Mouse (Mus musculus): ENCODE data around the gene Bola1. TPM values are rescaled to one million over a fixed set of nuclear protein-coding genes. Genes with fewer than 3 reads are reported as not detected.
"Not testable (repeated sequence)": the region's sequence is repeated elsewhere in the genome, so short reads cannot be mapped to it uniquely, and the experiment has no call there.

The Bola1 gene
- polyA plus RNA-seq, 1 experiment from 2014 or later: 92.8 TPM

DNA sequence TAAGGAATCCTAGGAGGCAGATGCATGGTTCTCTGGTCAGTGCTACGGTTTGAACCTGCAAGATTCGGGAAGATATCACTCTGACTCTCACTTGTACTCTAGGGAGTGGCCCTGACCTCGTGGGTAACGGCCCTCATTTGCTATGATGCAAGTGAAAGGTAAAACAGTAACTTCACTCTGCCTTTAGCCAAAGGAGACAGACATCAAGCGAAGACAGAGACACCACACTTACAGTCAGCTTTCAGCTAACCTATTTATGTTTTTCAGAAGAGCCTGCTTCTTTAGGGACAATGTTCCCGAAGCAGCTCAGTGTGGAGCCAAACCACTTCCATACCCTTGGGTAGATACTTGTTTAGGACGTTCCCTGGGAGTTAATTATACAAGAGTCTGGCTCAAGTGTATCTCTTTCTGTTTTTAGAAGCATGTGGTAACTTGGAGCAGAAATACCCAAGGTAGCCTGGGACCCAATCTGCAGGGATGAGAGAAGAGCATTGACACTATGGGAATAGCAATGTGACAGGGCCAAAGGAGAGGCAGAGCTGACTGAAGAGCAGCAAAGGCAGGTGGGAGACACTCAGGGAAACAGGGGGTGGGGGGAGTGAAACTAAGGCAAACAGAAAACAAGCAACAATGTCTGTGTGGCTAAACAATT lies 24.5 kb upstream of the Bola1 start:
- peaks cover 40% of the 10 kb centered on the region for H3K4me1 ChIP-seq
- no peaks in the 10 kb centered on the region for H3K27me3 ChIP-seq (ENCODE audit: low read depth, poor library complexity, severe bottlenecking)
- no peaks in the 10 kb centered on the region for H3K9me3 ChIP-seq (replicated peaks)
- peak overlapping the region; percentile 98 for H3K27ac ChIP-seq (replicated peaks)
- 86% methylated on average over 7 of the region's 7 CpGs for WGBS
- H3K36me3 ChIP-seq: no peaks in the 10 kb centered on the region
- H3K4me3 ChIP-seq: peak overlapping the region; percentile 62
- no peak for DNase-seq (ENCODE audit: low spot score)

DNA sequence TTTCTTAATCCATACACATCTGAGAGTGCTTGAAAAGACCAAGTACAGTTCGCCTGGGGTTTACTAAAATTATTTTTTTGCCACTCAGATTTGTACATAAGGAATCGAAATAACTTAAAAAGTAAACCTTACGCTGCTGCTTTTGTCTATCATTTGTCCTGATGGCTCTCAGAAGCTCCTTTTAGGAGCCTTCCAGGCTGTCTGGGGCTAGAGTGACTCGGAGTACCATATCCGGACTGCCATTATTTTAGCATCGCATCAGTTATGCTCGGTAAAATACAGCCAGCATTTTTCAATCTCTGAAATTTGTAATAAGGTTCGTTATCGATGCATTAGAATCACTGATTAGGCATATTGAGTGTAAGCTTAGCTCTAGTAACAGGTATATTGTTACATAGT lies 21.3 kb upstream of the Bola1 start:
- no peaks in the 10 kb centered on the region for H3K9me3 ChIP-seq (replicated peaks)
- H3K27me3 ChIP-seq (ENCODE audit: low read depth, poor library complexity, severe bottlenecking): no peaks in the 10 kb centered on the region
- DNase-seq (ENCODE audit: low spot score): no peak
- peak overlapping the region; percentile 98 for H3K27ac ChIP-seq (replicated peaks)
- no peaks in the 10 kb centered on the region for H3K36me3 ChIP-seq
- peaks cover 39% of the 10 kb centered on the region for H3K4me1 ChIP-seq
- 79% methylated on average over 9 of the region's 9 CpGs for WGBS
- peak overlapping the region; percentile 40 for H3K4me3 ChIP-seq

DNA sequence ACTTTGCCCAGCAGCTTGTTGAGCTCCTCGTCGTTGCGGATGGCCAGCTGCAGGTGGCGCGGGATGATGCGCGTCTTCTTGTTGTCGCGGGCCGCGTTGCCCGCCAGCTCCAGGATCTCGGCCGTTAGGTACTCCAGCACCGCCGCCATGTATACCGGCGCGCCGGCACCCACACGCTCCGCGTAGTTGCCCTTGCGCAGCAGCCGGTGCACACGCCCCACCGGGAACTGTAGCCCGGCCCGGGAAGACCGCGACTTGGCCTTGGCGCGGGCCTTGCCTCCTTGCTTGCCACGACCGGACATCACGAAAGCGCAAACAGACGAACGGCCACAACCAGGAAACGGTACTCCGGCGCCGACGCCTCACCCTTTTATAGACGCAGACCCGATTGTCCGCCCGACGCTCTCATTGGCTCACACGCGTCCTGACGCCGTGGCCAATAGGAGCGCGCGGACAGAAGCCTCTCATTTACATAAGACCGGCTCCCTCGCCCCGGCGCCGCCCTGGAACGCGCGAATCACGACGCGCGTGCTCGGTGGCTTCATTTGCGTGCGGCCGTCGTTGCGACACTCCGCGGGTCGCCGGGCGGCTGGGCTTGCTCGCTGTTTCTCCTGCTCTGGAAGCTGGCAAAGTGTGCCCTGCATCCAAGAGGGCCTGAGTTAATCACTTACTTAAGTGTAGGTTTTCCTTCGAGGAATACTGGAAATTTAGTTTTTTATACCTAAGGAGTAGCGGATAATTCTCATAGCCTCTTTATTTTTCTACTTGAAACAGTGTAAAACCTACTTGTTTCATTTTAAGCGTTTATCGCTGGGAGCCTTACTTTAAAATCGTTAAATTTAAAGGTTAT lies 20.7 kb upstream of the Bola1 start, which contains the start of gene Hist2h2aa2:
Hist2h2aa2 (minus strand) TSS at position 328 of the 850 bp plus-strand sequence.
- DNase-seq (ENCODE audit: low spot score): peak; percentile 77
- H3K36me3 ChIP-seq; H3K27me3 ChIP-seq (ENCODE audit: low read depth, poor library complexity, severe bottlenecking); H3K9me3 ChIP-seq (replicated peaks): not testable (repeated sequence)
- 4% methylated on average over 44 of the region's 85 CpGs for WGBS
- peak within 1 kb of the TSS; percentile 98 for H3K27ac ChIP-seq (replicated peaks)
- peak within 1 kb of the TSS; percentile 48 for H3K4me3 ChIP-seq
- peaks cover 39% of the 10 kb centered on the region for H3K4me1 ChIP-seq

DNA sequence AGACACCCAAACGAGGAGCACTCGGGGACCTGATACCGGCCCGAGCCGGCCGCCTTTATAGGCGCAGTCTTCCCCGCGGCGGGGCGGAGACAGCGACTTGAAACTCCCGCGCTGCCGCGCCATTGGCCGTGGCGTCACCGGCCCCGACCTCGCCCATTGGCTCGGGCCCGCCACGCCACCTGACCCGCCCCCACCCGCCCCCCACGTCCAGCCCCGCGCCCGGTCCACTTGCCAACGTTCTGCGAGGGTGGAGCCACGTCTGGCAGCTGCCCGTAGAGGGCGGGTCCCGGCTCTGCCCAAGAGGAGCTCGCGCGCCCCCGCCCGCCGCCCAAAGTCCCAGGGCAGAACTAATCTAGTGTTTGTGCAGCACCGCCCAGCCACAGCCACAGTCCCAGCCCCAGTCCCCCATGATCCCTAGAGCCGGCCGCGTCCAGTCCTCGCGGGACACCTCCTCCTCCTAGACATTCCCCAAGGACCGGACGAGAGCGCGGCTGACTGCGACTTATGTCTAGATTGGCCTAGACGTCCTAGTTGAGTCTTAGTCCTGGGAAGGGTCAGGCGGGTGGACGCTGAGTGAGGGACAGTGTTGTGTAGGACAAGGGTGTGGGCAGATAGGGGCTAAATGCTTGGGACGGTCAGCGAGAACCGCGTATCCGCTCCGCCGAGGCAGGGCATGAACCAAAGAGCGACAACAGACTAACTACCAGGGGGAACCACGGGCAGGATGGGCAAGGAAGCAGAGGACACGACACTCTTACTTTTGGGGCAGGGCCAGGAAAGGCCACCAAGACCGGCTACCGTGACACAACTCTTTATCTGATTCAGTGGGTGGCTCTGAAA lies 19.7 kb upstream of the Bola1 start, which contains the start of gene Hist2h3c2:
Hist2h3c2 (minus strand) TSS at position 174 of the 840 bp plus-strand sequence.
- Histone ChIP-seq H3K27ac (replicated peaks) (peak within 1 kb of the TSS; percentile 93), H3K4me3 (peak within 1 kb of the TSS; percentile 65), H3K4me1 (peaks cover 30% of the 10 kb centered on the region)
- not testable (repeated sequence) for H3K36me3 ChIP-seq; H3K9me3 ChIP-seq (replicated peaks); DNase-seq (ENCODE audit: low spot score); H3K27me3 ChIP-seq (ENCODE audit: low read depth, poor library complexity, severe bottlenecking)
- WGBS: under 1% methylated on average over 17 of the region's 68 CpGs

DNA sequence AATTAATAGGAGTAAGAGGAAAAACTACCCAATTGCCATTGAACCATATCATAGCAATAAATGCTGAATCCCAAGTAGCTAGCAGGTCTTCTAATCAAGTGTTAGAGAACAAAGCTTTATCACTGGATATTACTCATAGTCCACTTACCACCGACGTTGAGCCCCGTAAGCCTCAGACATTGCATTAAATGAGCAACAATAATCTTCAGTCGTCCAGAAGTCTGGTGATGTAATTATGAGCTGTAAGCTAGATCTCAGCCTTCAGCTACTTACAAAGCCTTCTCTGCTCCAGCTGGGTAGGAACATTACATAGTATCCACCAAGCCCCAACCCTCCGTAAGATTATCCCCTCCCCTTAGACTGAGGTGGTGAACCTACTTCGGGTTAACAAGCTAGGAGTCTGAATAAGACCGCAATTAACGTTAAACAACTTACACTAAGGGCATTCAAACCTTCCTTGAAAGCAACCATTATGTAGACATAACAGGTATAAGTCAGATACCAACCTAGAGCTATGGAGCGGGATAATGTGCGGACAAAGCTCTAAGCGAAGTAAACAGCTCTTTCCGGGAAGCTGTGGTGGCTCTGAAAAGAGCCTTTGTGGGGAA lies 18.5 kb upstream of the Bola1 start:
- peak overlapping the region; percentile 65 for H3K4me3 ChIP-seq
- peak; percentile 38 for DNase-seq (ENCODE audit: low spot score)
- peak overlapping the region; percentile 93 for H3K27ac ChIP-seq (replicated peaks)
- WGBS: 1% methylated on average over 12 of the region's 12 CpGs
- H3K4me1 ChIP-seq: peaks cover 23% of the 10 kb centered on the region
- no peaks in the 10 kb centered on the region for H3K36me3 ChIP-seq
- no peaks in the 10 kb centered on the region for H3K27me3 ChIP-seq (ENCODE audit: low read depth, poor library complexity, severe bottlenecking)
- no peaks in the 10 kb centered on the region for H3K9me3 ChIP-seq (replicated peaks)

DNA sequence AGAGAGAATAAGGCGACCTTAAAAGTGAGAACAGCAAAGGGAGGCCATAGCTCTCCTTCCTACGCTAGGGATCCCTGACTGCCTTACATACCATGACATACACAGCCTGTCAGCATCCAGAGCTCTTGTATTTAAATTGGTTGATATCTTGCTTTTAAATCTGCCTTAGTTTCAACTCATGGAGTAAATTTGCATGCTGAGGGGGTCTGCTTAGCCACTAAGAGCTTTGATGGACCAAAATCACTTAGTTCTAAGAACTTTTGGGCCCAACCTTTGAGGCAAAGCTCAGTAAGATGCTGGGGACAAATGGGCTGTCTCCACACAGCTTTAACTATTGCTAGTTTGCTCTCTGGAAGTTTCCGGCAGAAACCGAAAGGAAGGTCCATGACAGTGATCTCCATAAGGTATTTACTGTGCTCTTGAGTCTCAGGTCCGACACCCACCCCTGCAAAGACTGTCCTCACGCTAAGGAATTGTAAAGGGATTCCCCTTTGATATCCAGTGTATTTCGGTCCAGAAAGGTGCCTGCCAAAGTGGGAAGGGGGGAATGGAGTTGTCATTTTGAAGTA lies 17.9 kb upstream of the Bola1 start:
- WGBS: 32% methylated on average over 7 of the region's 7 CpGs
- peak overlapping the region; percentile 93 for H3K27ac ChIP-seq (replicated peaks)
- peaks cover 23% of the 10 kb centered on the region for H3K4me1 ChIP-seq
- peak; percentile 52 for DNase-seq (ENCODE audit: low spot score)
- no peaks in the 10 kb centered on the region for H3K27me3 ChIP-seq (ENCODE audit: low read depth, poor library complexity, severe bottlenecking)
- peak overlapping the region; percentile 65 for H3K4me3 ChIP-seq
- H3K9me3 ChIP-seq (replicated peaks): no peaks in the 10 kb centered on the region
- H3K36me3 ChIP-seq: no peaks in the 10 kb centered on the region

DNA sequence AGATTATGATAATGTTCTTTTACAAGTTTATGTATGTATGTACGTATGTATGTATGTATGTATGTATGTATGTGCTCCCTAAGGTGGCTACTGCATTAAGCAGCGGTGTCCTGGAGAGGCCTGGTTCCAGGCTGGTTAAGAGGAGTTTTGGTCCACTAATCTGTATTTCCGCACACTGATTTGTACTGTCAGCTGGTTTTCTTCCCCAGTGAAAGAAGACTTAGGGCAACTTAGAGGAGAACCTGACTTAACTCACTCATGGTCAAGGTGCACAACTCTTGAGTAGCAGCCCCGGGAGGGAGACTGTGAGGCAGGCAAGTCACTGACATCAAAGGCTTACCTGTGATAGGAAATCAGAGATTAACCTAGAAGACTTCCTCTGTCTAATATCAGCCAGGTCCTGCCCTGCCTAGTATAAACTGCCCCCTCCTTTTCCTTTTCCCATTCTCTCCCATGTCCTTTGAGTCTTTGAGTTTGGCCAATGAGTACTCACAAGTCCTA lies 17.4 kb upstream of the Bola1 start:
- Histone ChIP-seq H3K4me3 (peak overlapping the region; percentile 65), H3K36me3 (no peaks in the 10 kb centered on the region), H3K4me1 (peaks cover 23% of the 10 kb centered on the region), H3K27ac (replicated peaks) (peak overlapping the region; percentile 93), H3K9me3 (replicated peaks) (no peaks in the 10 kb centered on the region), H3K27me3 (ENCODE audit: low read depth, poor library complexity, severe bottlenecking) (no peaks in the 10 kb centered on the region)
- DNase-seq (ENCODE audit: low spot score): no peak
- WGBS: 83% methylated on average over 4 of the region's 4 CpGs

DNA sequence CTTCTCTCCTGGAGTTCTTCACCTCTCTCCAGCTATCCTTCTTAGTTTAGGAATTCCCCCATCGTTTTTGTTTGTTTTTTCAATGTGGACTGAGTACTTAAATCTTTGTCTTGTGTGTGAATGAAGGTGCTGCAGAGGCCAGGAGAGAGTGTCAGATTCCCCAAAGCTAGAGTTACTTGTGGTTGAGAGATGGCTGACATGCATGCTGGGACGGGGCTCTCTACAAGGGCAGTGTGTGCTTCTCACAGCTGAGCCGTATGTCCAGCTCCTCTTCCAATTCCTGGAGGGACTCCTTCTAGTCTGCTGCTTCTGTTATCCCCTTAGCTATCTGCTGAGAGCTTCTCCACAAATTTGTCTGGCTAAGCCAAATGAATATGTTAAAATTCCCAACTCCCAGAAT lies 16.3 kb upstream of the Bola1 start:
- H3K27me3 ChIP-seq (ENCODE audit: low read depth, poor library complexity, severe bottlenecking): no peaks in the 10 kb centered on the region
- 0 out of 2 replicates have a peak overlapping the region, but pooled peaks have one; percentile 8 for H3K4me3 ChIP-seq
- DNase-seq (ENCODE audit: low spot score): no peak
- 73% methylated on average over 3 of the region's 3 CpGs for WGBS
- no peaks in the 10 kb centered on the region for H3K36me3 ChIP-seq
- peaks cover 20% of the 10 kb centered on the region for H3K4me1 ChIP-seq
- H3K27ac ChIP-seq (replicated peaks): no peak overlapping the region
- no peaks in the 10 kb centered on the region for H3K9me3 ChIP-seq (replicated peaks)

DNA sequence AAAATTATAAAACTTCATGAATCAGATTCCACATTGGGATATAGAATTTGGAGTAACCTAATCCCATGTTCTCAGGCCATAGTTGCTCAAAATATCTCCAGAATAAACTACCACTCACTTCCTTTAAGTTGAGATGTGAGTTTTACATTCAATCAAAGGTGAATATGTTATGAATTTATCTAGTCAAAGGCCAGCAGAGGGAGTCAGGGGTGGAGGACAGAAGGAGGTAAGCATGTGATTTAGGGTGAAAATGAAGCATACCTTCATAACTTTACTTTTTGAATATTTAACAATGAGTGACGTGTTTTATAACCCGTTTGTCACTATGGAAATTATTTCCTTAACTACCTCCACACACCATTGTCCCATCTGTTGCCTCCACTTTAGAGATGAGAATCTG lies 15.4 kb upstream of the Bola1 start:
- no peak for DNase-seq (ENCODE audit: low spot score)
- Histone ChIP-seq H3K36me3 (no peaks in the 10 kb centered on the region), H3K27ac (replicated peaks) (no peak overlapping the region), H3K9me3 (replicated peaks) (no peaks in the 10 kb centered on the region), H3K4me1 (peaks cover 15% of the 10 kb centered on the region), H3K27me3 (ENCODE audit: low read depth, poor library complexity, severe bottlenecking) (no peaks in the 10 kb centered on the region), H3K4me3 (no peak overlapping the region)
- WGBS: 88% methylated on average over 2 of the region's 2 CpGs

DNA sequence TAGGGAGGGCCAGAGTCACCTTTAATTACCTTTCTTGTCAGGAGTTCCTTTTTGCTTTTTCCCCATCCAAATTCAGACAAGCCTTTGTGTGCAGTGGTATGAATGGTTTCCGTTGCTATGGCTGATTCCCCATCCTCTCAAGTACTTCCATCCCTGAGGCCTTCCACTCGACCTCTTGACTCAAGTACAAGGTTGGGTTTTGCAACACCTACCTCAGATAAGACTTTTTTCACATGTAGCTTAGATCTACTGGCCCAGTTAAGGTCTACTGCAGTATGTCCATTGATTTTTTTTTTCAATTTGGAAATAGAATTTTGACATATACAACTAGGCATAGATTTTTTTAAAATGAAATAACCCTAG lies 12.2 kb upstream of the Bola1 start:
- 71% methylated on average over 2 of the region's 2 CpGs for whole genome bisulfite sequencing
- no peaks in the 10 kb centered on the region for H3K27me3 ChIP-seq (ENCODE audit: low read depth, poor library complexity, severe bottlenecking)
- DNase-seq (ENCODE audit: low spot score): no peak
- H3K27ac ChIP-seq (replicated peaks): no peak overlapping the region
- H3K9me3 ChIP-seq (replicated peaks): no peaks in the 10 kb centered on the region
- H3K36me3 ChIP-seq: no peaks in the 10 kb centered on the region
- H3K4me3 ChIP-seq: no peak overlapping the region
- peaks cover 7% of the 10 kb centered on the region for H3K4me1 ChIP-seq

DNA sequence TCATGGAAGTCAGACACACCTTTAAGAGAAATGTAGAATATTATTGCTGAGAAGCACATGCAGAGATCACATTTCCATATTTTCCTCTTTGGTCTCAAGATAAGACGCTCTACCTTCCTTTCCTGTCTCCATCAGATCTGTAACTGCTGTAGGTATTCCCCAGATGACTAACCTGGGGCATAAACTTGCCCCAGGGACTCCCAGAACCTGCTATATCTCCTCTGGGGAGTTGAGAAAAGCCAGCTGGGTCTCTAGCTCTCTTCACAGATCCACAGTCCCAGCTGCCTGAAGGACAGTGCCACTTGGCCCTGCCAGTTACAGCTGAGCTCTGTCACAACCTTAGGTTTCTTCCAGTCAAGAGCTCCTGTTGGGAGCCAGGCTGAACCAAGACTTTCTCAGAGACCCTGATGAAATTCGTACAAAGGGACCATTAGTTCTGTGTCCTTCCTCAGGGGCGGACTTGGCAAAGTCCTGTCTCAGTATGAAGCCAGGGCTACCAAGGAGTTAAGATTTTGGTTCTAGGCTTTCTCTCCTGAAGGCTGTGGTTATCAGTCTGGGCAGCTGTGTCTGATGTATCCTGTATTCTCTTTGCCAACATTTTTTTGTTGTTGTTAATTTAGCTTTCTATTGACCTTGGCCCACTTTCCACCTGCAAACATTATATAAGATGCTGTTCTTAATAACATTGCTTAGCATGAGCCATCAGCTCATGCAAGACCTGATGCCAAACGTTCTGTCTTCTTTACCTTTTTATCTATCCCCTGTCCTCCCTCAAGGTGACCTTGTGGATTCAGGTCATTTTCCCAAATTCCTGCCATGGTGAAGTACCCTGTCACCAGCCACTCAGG lies 11.6 kb upstream of the Bola1 start:
- WGBS: 84% methylated on average over 4 of the region's 4 CpGs
- Histone ChIP-seq H3K36me3 (no peaks in the 10 kb centered on the region), H3K4me3 (no peak overlapping the region), H3K9me3 (replicated peaks) (no peaks in the 10 kb centered on the region), H3K4me1 (peaks cover 12% of the 10 kb centered on the region), H3K27ac (replicated peaks) (no peak overlapping the region), H3K27me3 (ENCODE audit: low read depth, poor library complexity, severe bottlenecking) (no peaks in the 10 kb centered on the region)
- no peak for DNase-seq (ENCODE audit: low spot score)

All from midbrain, embryonic 10.5 days (tissue).